Mouse (Mus musculus): ENCODE data around the gene Git2.

The Git2 gene

GRCm38 (mm10) chr5:114775056-114775979 is at the start of gene Git2:
TSS of gene Git2 (minus strand) at chr5:114775517.
- peak; percentile 52 for DNase-seq

- no peak for DNase-seq
Measured at GRCm38 (mm10) chr5:114824197-114824596, 48.9 kb upstream of the Git2 start.

- peak; percentile 72 for DNase-seq
Measured at GRCm38 (mm10) chr5:114822796-114823688, 47.7 kb upstream of the Git2 start, which contains the start of gene 1500011B03Rik. TSS of gene 1500011B03Rik (minus strand) at chr5:114823468.

GRCm38 (mm10) chr5:114818124-114818523 is 42.8 kb upstream of the Git2 start:
- DNase-seq = no peak

GRCm38 (mm10) chr5:114816599-114816998 is 41.3 kb upstream of the Git2 start:
- DNase-seq = peak; percentile 23

GRCm38 (mm10) chr5:114813525-114814181 is 38.3 kb upstream of the Git2 start:
- DNase-seq = peak; percentile 90

- peak; percentile 39 for DNase-seq
Measured at GRCm38 (mm10) chr5:114809826-114810225, 34.5 kb upstream of the Git2 start.

GRCm38 (mm10) chr5:114809181-114809756 is 34.0 kb upstream of the Git2 start:
- peak; percentile 38 for DNase-seq

GRCm38 (mm10) chr5:114808385-114808784 is 33.1 kb upstream of the Git2 start:
- no peak for DNase-seq

- DNase-seq = no peak
Measured at GRCm38 (mm10) chr5:114807893-114808292, 32.6 kb upstream of the Git2 start.

GRCm38 (mm10) chr5:114807468-114807867 is 32.2 kb upstream of the Git2 start:
- DNase-seq = no peak

GRCm38 (mm10) chr5:114807063-114807462 is 31.7 kb upstream of the Git2 start:
- no peak for DNase-seq

GRCm38 (mm10) chr5:114806636-114807035 is 31.3 kb upstream of the Git2 start:
- no peak for DNase-seq

GRCm38 (mm10) chr5:114805436-114806350 is 30.4 kb upstream of the Git2 start:
- no peak for DNase-seq

- peak; percentile 67 for DNase-seq
Measured at GRCm38 (mm10) chr5:114804958-114805357, 29.6 kb upstream of the Git2 start.

GRCm38 (mm10) chr5:114804335-114804734 is 29.0 kb upstream of the Git2 start:
- DNase-seq = no peak

GRCm38 (mm10) chr5:114803231-114803630 is 27.9 kb upstream of the Git2 start:
- no peak for DNase-seq

- no peak for DNase-seq
Measured at GRCm38 (mm10) chr5:114801841-114802240, 26.5 kb upstream of the Git2 start.

- DNase-seq = no peak
Measured at GRCm38 (mm10) chr5:114801049-114801448, 25.7 kb upstream of the Git2 start.

- no peak for DNase-seq
Measured at GRCm38 (mm10) chr5:114799848-114800247, 24.5 kb upstream of the Git2 start.

GRCm38 (mm10) chr5:114797253-114797652 is 21.9 kb upstream of the Git2 start:
- DNase-seq = no peak
